Mouse (Mus musculus): Measurements from ENCODE around the gene Apon. TPM values are rescaled to one million over a fixed set of nuclear protein-coding genes. Genes with fewer than 3 reads are reported as not detected.

The Apon gene
- polyA plus RNA-seq, 1 experiment from 2014 or later, result not detected

- no peaks in the 10 kb centered on the region for H3K36me3 ChIP-seq (ENCODE audit: inconsistent target)
- 88% methylated on average over 5 of the region's 5 CpGs for WGBS (ENCODE audit: missing documents)
- H3K4me3 ChIP-seq (ENCODE audit: inconsistent target), result no peak overlapping the region
- no peaks in the 10 kb centered on the region for H3K79me2 ChIP-seq (ENCODE audit: inconsistent target)
- no peak overlapping the region for H3K27ac ChIP-seq
Observed at GRCm38 (mm10) chr10:128225064-128225463, 28.8 kb upstream of the Apon start.

- 80% methylated on average over 4 of the region's 4 CpGs for WGBS (ENCODE audit: missing documents)
- no peak within 1 kb of the TSS for H3K27ac ChIP-seq
Observed at GRCm38 (mm10) chr10:128225538-128225937, 28.4 kb upstream of the Apon start, which contains the start of gene Mip. Gene Mip (plus strand): TSS chr10:128225838.

GRCm38 (mm10) chr10:128227592-128227991 is 26.3 kb upstream of the Apon start:
- WGBS (ENCODE audit: missing documents), result 76% methylated on average over 9 of the region's 9 CpGs
- Histone ChIP-seq H3K79me2 (ENCODE audit: inconsistent target) (no peaks in the 10 kb centered on the region), H3K36me3 (ENCODE audit: inconsistent target) (no peaks in the 10 kb centered on the region), H3K27ac (no peak overlapping the region), H3K4me3 (ENCODE audit: inconsistent target) (no peak overlapping the region)

More at GRCm38 (mm10) chr10:128225538-128225937, 28.4 kb upstream of the Apon start, which contains the start of gene Mip:
- no peak within 1 kb of the TSS for H3K4me3 ChIP-seq (ENCODE audit: inconsistent target)
- H3K79me2 ChIP-seq (ENCODE audit: inconsistent target), result no peaks in the 10 kb centered on the region
- H3K36me3 ChIP-seq (ENCODE audit: inconsistent target), result no peaks in the 10 kb centered on the region

- Histone ChIP-seq H3K79me2 (ENCODE audit: inconsistent target) (no peaks in the 10 kb centered on the region), H3K36me3 (ENCODE audit: inconsistent target) (no peaks in the 10 kb centered on the region), H3K4me3 (ENCODE audit: inconsistent target) (no peak overlapping the region), H3K27ac (no peak overlapping the region)
- WGBS (ENCODE audit: missing documents), result 92% methylated on average over 8 of the region's 8 CpGs
Observed at GRCm38 (mm10) chr10:128228009-128228408, 25.9 kb upstream of the Apon start.

- Histone ChIP-seq H3K36me3 (ENCODE audit: inconsistent target) (no peaks in the 10 kb centered on the region), H3K79me2 (ENCODE audit: inconsistent target) (peaks cover 12% of the 10 kb centered on the region; the same call in 1 of the 2 replicates), H3K4me3 (ENCODE audit: inconsistent target) (no peak overlapping the region), H3K27ac (peak overlapping the region; percentile 80; the same call in 1 of the 2 replicates)
- WGBS (ENCODE audit: missing documents), result 32% methylated on average over 12 of the region's 12 CpGs
Observed at GRCm38 (mm10) chr10:128230582-128230981, 23.3 kb upstream of the Apon start.

GRCm38 (mm10) chr10:128231146-128231545 is 22.8 kb upstream of the Apon start:
- Histone ChIP-seq H3K79me2 (ENCODE audit: inconsistent target) (peaks cover 18% of the 10 kb centered on the region; the same call in 1 of the 2 replicates), H3K36me3 (ENCODE audit: inconsistent target) (no peaks in the 10 kb centered on the region), H3K27ac (peak overlapping the region; percentile 80), H3K4me3 (ENCODE audit: inconsistent target) (peak overlapping the region; percentile 81)
- WGBS (ENCODE audit: missing documents), result 5% methylated on average over 5 of the region's 5 CpGs

- H3K36me3 ChIP-seq (ENCODE audit: inconsistent target), result no peaks in the 10 kb centered on the region
- H3K27ac ChIP-seq, result peak within 1 kb of the TSS; percentile 85
- WGBS (ENCODE audit: missing documents), result 1% methylated on average over 43 of the region's 58 CpGs
- peak within 1 kb of the TSS; percentile 81 for H3K4me3 ChIP-seq (ENCODE audit: inconsistent target)
- H3K79me2 ChIP-seq (ENCODE audit: inconsistent target), result peaks cover 18% of the 10 kb centered on the region; the same call in 1 of the 2 replicates
Observed at GRCm38 (mm10) chr10:128231697-128232419, 22.0 kb upstream of the Apon start, which contains the start of gene Timeless. Gene Timeless (plus strand): TSS chr10:128232065.

- H3K79me2 ChIP-seq (ENCODE audit: inconsistent target), result peaks cover 18% of the 10 kb centered on the region; the same call in 1 of the 2 replicates
- H3K36me3 ChIP-seq (ENCODE audit: inconsistent target), result no peaks in the 10 kb centered on the region
- 3% methylated on average over 14 of the region's 14 CpGs for WGBS (ENCODE audit: missing documents)
- H3K27ac ChIP-seq, result peak overlapping the region; percentile 85
- H3K4me3 ChIP-seq (ENCODE audit: inconsistent target), result peak overlapping the region; percentile 81
Observed at GRCm38 (mm10) chr10:128232420-128232985, 21.4 kb upstream of the Apon start.

- WGBS (ENCODE audit: missing documents), result 83% methylated on average over 4 of the region's 4 CpGs
- Histone ChIP-seq H3K79me2 (ENCODE audit: inconsistent target) (peaks cover 18% of the 10 kb centered on the region; the same call in 1 of the 2 replicates), H3K27ac (no peak overlapping the region), H3K36me3 (ENCODE audit: inconsistent target) (peaks cover 7% of the 10 kb centered on the region; the same call in 1 of the 2 replicates), H3K4me3 (ENCODE audit: inconsistent target) (no peak overlapping the region)
Observed at GRCm38 (mm10) chr10:128236321-128236720, 17.6 kb upstream of the Apon start.

GRCm38 (mm10) chr10:128237807-128238480 is 16.0 kb upstream of the Apon start:
- Histone ChIP-seq H3K27ac (peak overlapping the region; percentile 41), H3K79me2 (ENCODE audit: inconsistent target) (peaks cover 18% of the 10 kb centered on the region; the same call in 1 of the 2 replicates), H3K36me3 (ENCODE audit: inconsistent target) (peaks cover 8% of the 10 kb centered on the region; the same call in 1 of the 2 replicates), H3K4me3 (ENCODE audit: inconsistent target) (no peak overlapping the region)
- 67% methylated on average over 15 of the region's 15 CpGs for WGBS (ENCODE audit: missing documents)

GRCm38 (mm10) chr10:128239140-128239539 is 14.8 kb upstream of the Apon start:
- no peak overlapping the region for H3K27ac ChIP-seq
- peaks cover 17% of the 10 kb centered on the region; the same call in 1 of the 2 replicates for H3K79me2 ChIP-seq (ENCODE audit: inconsistent target)
- WGBS (ENCODE audit: missing documents), result 98% methylated on average over 4 of the region's 4 CpGs
- no peak overlapping the region for H3K4me3 ChIP-seq (ENCODE audit: inconsistent target)
- peaks cover 13% of the 10 kb centered on the region; the same call in 1 of the 2 replicates for H3K36me3 ChIP-seq (ENCODE audit: inconsistent target)

- H3K79me2 ChIP-seq (ENCODE audit: inconsistent target), result peaks cover 8% of the 10 kb centered on the region; the same call in 1 of the 2 replicates
- WGBS (ENCODE audit: missing documents), result 97% methylated on average over 18 of the region's 18 CpGs
- H3K27ac ChIP-seq, result no peak overlapping the region
- H3K4me3 ChIP-seq (ENCODE audit: inconsistent target), result no peak overlapping the region
- peaks cover 13% of the 10 kb centered on the region; the same call in 1 of the 2 replicates for H3K36me3 ChIP-seq (ENCODE audit: inconsistent target)
Observed at GRCm38 (mm10) chr10:128240131-128240530, 13.8 kb upstream of the Apon start.

GRCm38 (mm10) chr10:128243252-128243651 is 10.6 kb upstream of the Apon start:
- no peak overlapping the region for H3K4me3 ChIP-seq (ENCODE audit: inconsistent target)
- no peak overlapping the region for H3K27ac ChIP-seq
- H3K79me2 ChIP-seq (ENCODE audit: inconsistent target), result no peaks in the 10 kb centered on the region
- H3K36me3 ChIP-seq (ENCODE audit: inconsistent target), result peaks cover 33% of the 10 kb centered on the region; the same call in 1 of the 2 replicates
- WGBS (ENCODE audit: missing documents), result 99% methylated on average over 8 of the region's 8 CpGs

- Histone ChIP-seq H3K79me2 (ENCODE audit: inconsistent target) (no peaks in the 10 kb centered on the region), H3K4me3 (ENCODE audit: inconsistent target) (no peak overlapping the region), H3K36me3 (ENCODE audit: inconsistent target) (peaks cover 34% of the 10 kb centered on the region; the same call in 1 of the 2 replicates), H3K27ac (no peak overlapping the region)
- WGBS (ENCODE audit: missing documents), result 94% methylated on average over 15 of the region's 15 CpGs
Observed at GRCm38 (mm10) chr10:128244121-128244520, 9.8 kb upstream of the Apon start.
